Mouse (Mus musculus): ENCODE measurements around the gene Hoxa9. TPM values are rescaled to one million over a fixed set of nuclear protein-coding genes. Genes with fewer than 3 reads are reported as not detected.
A peak's percentile ranks its signal among the peaks of the same experiment; 100 is the strongest.

Hoxa9 gene
- total RNA-seq, 1 experiment: 1.4 TPM

- no peak within 1 kb of the TSS for H3K27ac ChIP-seq (ENCODE audit: insufficient read depth, low read depth, low read length, poor library complexity, severe bottlenecking)
- DNase-seq (ENCODE audit: low read depth, low spot score): no peak
- no peaks in the 10 kb centered on the region for H3K9me3 ChIP-seq (ENCODE audit: control insufficient read depth, insufficient read depth, low read depth, low read length)
- in situ Hi-C loops (cut with MboI; ENCODE audit: low sequenced_read_pairs in 2 of 2, unreplicated experiment in 2 of 2): loop anchor here (10.0 to 25.0 kb wide), 4 partner anchors 57 to 1047 kb away; partner anchors contain the start of gene Hoxa2 (in 2 of the 2)
- H3K9ac ChIP-seq (ENCODE audit: insufficient read depth, low read depth, low read length, poor library complexity, severe bottlenecking): peak within 1 kb of the TSS; percentile 63
- H3K4me1 ChIP-seq (ENCODE audit: control insufficient read depth in 2 of 2, insufficient read depth in 2 of 2, low read length in 2 of 2, poor library complexity in 1 of 2): peaks cover 0 to 8% of the 10 kb centered on the region in 2 experiments; a peak in 1 of 4 replicates
- no peak for TF ChIP-seq CHD2 (IDR thresholded peaks at IDR 0.05; ENCODE audit: low read depth, low read length)
- peak; percentile 92 for TF ChIP-seq ZC3H11A (IDR thresholded peaks at IDR 0.05; ENCODE audit: borderline replicate concordance, low read depth, low read length)
- no peaks in the 10 kb centered on the region for H3K36me3 ChIP-seq (ENCODE audit: control insufficient read depth, insufficient read depth, low read length, poor library complexity, severe bottlenecking)
- H3K4me3 ChIP-seq (ENCODE audit: insufficient read depth in 1 of 2, low read depth in 1 of 2, low read length in 2 of 2, poor library complexity in 1 of 2, severe bottlenecking in 1 of 2): peak within 1 kb of the TSS; percentile 51 to 66
Observed at GRCm38 (mm10) chr6:52221337-52221992, 9.4 kb downstream of the Hoxa9 start, which contains the start of gene Hoxa7. Gene Hoxa7 (minus strand): TSS chr6:52221854.

- no peak overlapping the region for H3K27ac ChIP-seq (ENCODE audit: insufficient read depth, low read depth, low read length, poor library complexity, severe bottlenecking)
Observed at GRCm38 (mm10) chr6:52220865-52221310, 10.0 kb downstream of the Hoxa9 start.

GRCm38 (mm10) chr6:52220003-52220864 lies 10.7 kb downstream of the Hoxa9 start:
- in situ Hi-C loops (cut with MboI; ENCODE audit: low sequenced_read_pairs in 2 of 2, unreplicated experiment in 2 of 2): loop anchor here (10.0 to 25.0 kb wide), 4 partner anchors 55 to 1045 kb away; partner anchors contain the start of gene Hoxa2 (in 2 of the 2)
- no peaks in the 10 kb centered on the region for H3K36me3 ChIP-seq (ENCODE audit: control insufficient read depth, insufficient read depth, low read length, poor library complexity, severe bottlenecking)
- DNase-seq (ENCODE audit: low read depth, low spot score): no peak
- no peak overlapping the region for H3K4me3 ChIP-seq (ENCODE audit: insufficient read depth in 1 of 2, low read depth in 1 of 2, low read length in 2 of 2, poor library complexity in 1 of 2, severe bottlenecking in 1 of 2)
- H3K27ac ChIP-seq (ENCODE audit: insufficient read depth, low read depth, low read length, poor library complexity, severe bottlenecking): no peak overlapping the region
- H3K9ac ChIP-seq (ENCODE audit: insufficient read depth, low read depth, low read length, poor library complexity, severe bottlenecking): no peak overlapping the region
- no peak for TF ChIP-seq CHD2 (IDR thresholded peaks at IDR 0.05; ENCODE audit: low read depth, low read length)
- no peak for TF ChIP-seq ZNF384 (IDR thresholded peaks at IDR 0.05; ENCODE audit: low read depth, low read length)
- TF ChIP-seq ZC3H11A (IDR thresholded peaks at IDR 0.05; ENCODE audit: borderline replicate concordance, low read depth, low read length): no peak
- TF ChIP-seq HCFC1 (IDR thresholded peaks at IDR 0.05; ENCODE audit: borderline replicate concordance, insufficient read depth, low read length): no peak
- peaks cover 0 to 8% of the 10 kb centered on the region in 2 experiments; a peak in 1 of 4 replicates for H3K4me1 ChIP-seq (ENCODE audit: control insufficient read depth in 2 of 2, insufficient read depth in 2 of 2, low read length in 2 of 2, poor library complexity in 1 of 2)
- H3K9me3 ChIP-seq (ENCODE audit: control insufficient read depth, insufficient read depth, low read depth, low read length): no peaks in the 10 kb centered on the region

More at GRCm38 (mm10) chr6:52220865-52221310, 10.0 kb downstream of the Hoxa9 start:
- H3K36me3 ChIP-seq (ENCODE audit: control insufficient read depth, insufficient read depth, low read length, poor library complexity, severe bottlenecking): no peaks in the 10 kb centered on the region
- in situ Hi-C loops (cut with MboI; ENCODE audit: low sequenced_read_pairs in 2 of 2, unreplicated experiment in 2 of 2): loop anchor here (10.0 to 25.0 kb wide), 4 partner anchors 56 to 1046 kb away; partner anchors contain the start of gene Hoxa2 (in 2 of the 2)
- no peak overlapping the region for H3K9ac ChIP-seq (ENCODE audit: insufficient read depth, low read depth, low read length, poor library complexity, severe bottlenecking)
- TF ChIP-seq ZC3H11A (IDR thresholded peaks at IDR 0.05; ENCODE audit: borderline replicate concordance, low read depth, low read length) (no peak), HCFC1 (IDR thresholded peaks at IDR 0.05; ENCODE audit: borderline replicate concordance, insufficient read depth, low read length) (no peak), ZNF384 (IDR thresholded peaks at IDR 0.05; ENCODE audit: low read depth, low read length) (no peak), MAFK (IDR thresholded peaks at IDR 0.05; ENCODE audit: insufficient read depth, low read depth, low read length) (no peak), CHD2 (IDR thresholded peaks at IDR 0.05; ENCODE audit: low read depth, low read length) (no peak)
- no peaks in the 10 kb centered on the region for H3K9me3 ChIP-seq (ENCODE audit: control insufficient read depth, insufficient read depth, low read depth, low read length)
- H3K4me3 ChIP-seq (ENCODE audit: insufficient read depth in 1 of 2, low read depth in 1 of 2, low read length in 2 of 2, poor library complexity in 1 of 2, severe bottlenecking in 1 of 2): peak overlapping the region in 1 of 2 experiments; percentile 66; a peak in 1 of 4 replicates
- peaks cover 0 to 8% of the 10 kb centered on the region in 2 experiments; a peak in 1 of 4 replicates for H3K4me1 ChIP-seq (ENCODE audit: control insufficient read depth in 2 of 2, insufficient read depth in 2 of 2, low read length in 2 of 2, poor library complexity in 1 of 2)
- no peak for DNase-seq (ENCODE audit: low read depth, low spot score)

GRCm38 (mm10) chr6:52219234-52219942 lies 11.5 kb downstream of the Hoxa9 start:
- Histone ChIP-seq H3K4me1 (ENCODE audit: control insufficient read depth in 2 of 2, insufficient read depth in 2 of 2, low read length in 2 of 2, poor library complexity in 1 of 2) (peaks cover 0 to 8% of the 10 kb centered on the region in 2 experiments; a peak in 1 of 4 replicates), H3K9ac (ENCODE audit: insufficient read depth, low read depth, low read length, poor library complexity, severe bottlenecking) (no peak overlapping the region), H3K9me3 (ENCODE audit: control insufficient read depth, insufficient read depth, low read depth, low read length) (no peaks in the 10 kb centered on the region), H3K27ac (ENCODE audit: insufficient read depth, low read depth, low read length, poor library complexity, severe bottlenecking) (no peak overlapping the region), H3K36me3 (ENCODE audit: control insufficient read depth, insufficient read depth, low read length, poor library complexity, severe bottlenecking) (no peaks in the 10 kb centered on the region), H3K4me3 (ENCODE audit: insufficient read depth in 1 of 2, low read depth in 1 of 2, low read length in 2 of 2, poor library complexity in 1 of 2, severe bottlenecking in 1 of 2) (no peak overlapping the region)
- TF ChIP-seq ZNF384 (IDR thresholded peaks at IDR 0.05; ENCODE audit: low read depth, low read length) (no peak), MAFK (IDR thresholded peaks at IDR 0.05; ENCODE audit: insufficient read depth, low read depth, low read length) (no peak), ZC3H11A (IDR thresholded peaks at IDR 0.05; ENCODE audit: borderline replicate concordance, low read depth, low read length) (no peak), HCFC1 (IDR thresholded peaks at IDR 0.05; ENCODE audit: borderline replicate concordance, insufficient read depth, low read length) (no peak), CHD2 (IDR thresholded peaks at IDR 0.05; ENCODE audit: low read depth, low read length) (no peak)
- in situ Hi-C loops (cut with MboI; ENCODE audit: low sequenced_read_pairs in 2 of 2, unreplicated experiment in 2 of 2): loop anchor here (5.0 to 25.0 kb wide), 2 partner anchors 607 to 1047 kb away; no protein-coding TSS in a partner anchor
- DNase-seq (ENCODE audit: low read depth, low spot score): no peak
